Mouse (Mus musculus): ENCODE measurements at regions not wholly inside any gene's neighbourhood (a gene's known extent, or its start where the extent isn't known, plus 50 kb on each side); places are given as distances from the start of the nearest gene placed in this dataset.

- no peak for TF ChIP-seq POLR2A (IDR thresholded peaks at IDR 0.05; ENCODE audit: borderline replicate concordance, extremely low read depth, low read depth, low read length)
- TF ChIP-seq CTCF (IDR thresholded peaks at IDR 0.05; ENCODE audit: insufficient read depth, low read length), result no peak
- Histone ChIP-seq H3K4me3 (replicated peaks; ENCODE audit: extremely low read depth, low read depth, low read length) (no peak overlapping the region), H3K4me1 (ENCODE audit: control insufficient read depth, insufficient read depth, low read length) (no peaks in the 10 kb centered on the region)
- WGBS, result 60% methylated on average over 7 of the region's 7 CpGs
- no peak for DNase-seq
These were observed 118.2 kb downstream of the Kif26a start for GRCm38 (mm10) chr12:112264201-112264600.

GRCm38 (mm10) chr12:112265289-112265969 is 119.4 kb downstream of the Kif26a start:
- Histone ChIP-seq H3K4me3 (replicated peaks; ENCODE audit: extremely low read depth, low read depth, low read length) (no peak overlapping the region), H3K4me1 (ENCODE audit: control insufficient read depth, insufficient read depth, low read length) (no peaks in the 10 kb centered on the region)
- WGBS, result 61% methylated on average over 10 of the region's 10 CpGs
- no peak for DNase-seq
- TF ChIP-seq POLR2A (IDR thresholded peaks at IDR 0.05; ENCODE audit: borderline replicate concordance, extremely low read depth, low read depth, low read length) (no peak), CTCF (IDR thresholded peaks at IDR 0.05; ENCODE audit: insufficient read depth, low read length) (no peak)

GRCm38 (mm10) chr12:112274026-112274425 is 128.0 kb downstream of the Kif26a start:
- no peak overlapping the region for H3K4me3 ChIP-seq (replicated peaks; ENCODE audit: extremely low read depth, low read depth, low read length)
- 78% methylated on average over 6 of the region's 6 CpGs for WGBS
- no peak for DNase-seq
- TF ChIP-seq CTCF (IDR thresholded peaks at IDR 0.05; ENCODE audit: insufficient read depth, low read length), result no peak
- no peak for TF ChIP-seq POLR2A (IDR thresholded peaks at IDR 0.05; ENCODE audit: borderline replicate concordance, extremely low read depth, low read depth, low read length)
- peaks cover 6% of the 10 kb centered on the region for H3K4me1 ChIP-seq (ENCODE audit: control insufficient read depth, insufficient read depth, low read length)

- DNase-seq, result no peak
- peaks cover 6% of the 10 kb centered on the region for H3K4me1 ChIP-seq (ENCODE audit: control insufficient read depth, insufficient read depth, low read length)
- no peak overlapping the region for H3K4me3 ChIP-seq (replicated peaks; ENCODE audit: extremely low read depth, low read depth, low read length)
- WGBS, result 51% methylated on average over 11 of the region's 11 CpGs
- no peak for TF ChIP-seq POLR2A (IDR thresholded peaks at IDR 0.05; ENCODE audit: borderline replicate concordance, extremely low read depth, low read depth, low read length)
These were observed 128.7 kb downstream of the Kif26a start for GRCm38 (mm10) chr12:112274756-112275155.

GRCm38 (mm10) chr12:112276651-112277050 is 130.6 kb downstream of the Kif26a start:
- 30% methylated on average over 7 of the region's 7 CpGs for WGBS
- DNase-seq, result no peak
- H3K4me1 ChIP-seq (ENCODE audit: control insufficient read depth, insufficient read depth, low read length), result peaks cover 6% of the 10 kb centered on the region

GRCm38 (mm10) chr12:112277511-112277910 is 131.5 kb downstream of the Kif26a start:
- TF ChIP-seq POLR2A (IDR thresholded peaks at IDR 0.05; ENCODE audit: borderline replicate concordance, extremely low read depth, low read depth, low read length) (no peak), CTCF (IDR thresholded peaks at IDR 0.05; ENCODE audit: insufficient read depth, low read length) (no peak)
- Histone ChIP-seq H3K4me1 (ENCODE audit: control insufficient read depth, insufficient read depth, low read length) (peaks cover 6% of the 10 kb centered on the region), H3K4me3 (replicated peaks; ENCODE audit: extremely low read depth, low read depth, low read length) (no peak overlapping the region)
- DNase-seq, result no peak
- WGBS, result 76% methylated on average over 14 of the region's 14 CpGs

More at GRCm38 (mm10) chr12:112276651-112277050, 130.6 kb downstream of the Kif26a start:
- TF ChIP-seq POLR2A (IDR thresholded peaks at IDR 0.05; ENCODE audit: borderline replicate concordance, extremely low read depth, low read depth, low read length) (no peak), CTCF (IDR thresholded peaks at IDR 0.05; ENCODE audit: insufficient read depth, low read length) (no peak)
- no peak overlapping the region for H3K4me3 ChIP-seq (replicated peaks; ENCODE audit: extremely low read depth, low read depth, low read length)

- TF ChIP-seq CTCF (IDR thresholded peaks at IDR 0.05; ENCODE audit: insufficient read depth, low read length) (no peak), POLR2A (IDR thresholded peaks at IDR 0.05; ENCODE audit: borderline replicate concordance, extremely low read depth, low read depth, low read length) (no peak)
- no peak for DNase-seq
- no peaks in the 10 kb centered on the region for H3K4me1 ChIP-seq (ENCODE audit: control insufficient read depth, insufficient read depth, low read length)
- 52% methylated on average over 15 of the region's 15 CpGs for WGBS
- no peak overlapping the region for H3K4me3 ChIP-seq (replicated peaks; ENCODE audit: extremely low read depth, low read depth, low read length)
These were observed 139.1 kb downstream of the Kif26a start for GRCm38 (mm10) chr12:112285096-112285495.

GRCm38 (mm10) chr12:112288786-112289185 is 142.8 kb downstream of the Kif26a start:
- Histone ChIP-seq H3K4me3 (replicated peaks; ENCODE audit: extremely low read depth, low read depth, low read length) (no peak overlapping the region), H3K4me1 (ENCODE audit: control insufficient read depth, insufficient read depth, low read length) (no peaks in the 10 kb centered on the region)
- TF ChIP-seq POLR2A (IDR thresholded peaks at IDR 0.05; ENCODE audit: borderline replicate concordance, extremely low read depth, low read depth, low read length) (no peak), CTCF (IDR thresholded peaks at IDR 0.05; ENCODE audit: insufficient read depth, low read length) (no peak)
- DNase-seq, result no peak
- WGBS, result 82% methylated on average over 3 of the region's 3 CpGs

GRCm38 (mm10) chr12:112290299-112290698 is 144.3 kb downstream of the Kif26a start:
- 75% methylated on average over 9 of the region's 9 CpGs for WGBS
- no peak overlapping the region for H3K4me3 ChIP-seq (replicated peaks; ENCODE audit: extremely low read depth, low read depth, low read length)
- no peak for DNase-seq
- TF ChIP-seq POLR2A (IDR thresholded peaks at IDR 0.05; ENCODE audit: borderline replicate concordance, extremely low read depth, low read depth, low read length) (no peak), CTCF (IDR thresholded peaks at IDR 0.05; ENCODE audit: insufficient read depth, low read length) (no peak)
- no peaks in the 10 kb centered on the region for H3K4me1 ChIP-seq (ENCODE audit: control insufficient read depth, insufficient read depth, low read length)
